Mouse (Mus musculus) adrenal gland, adult (tissue): ENCODE measurements around the gene Aph1c.
"Not testable (repeated sequence)": the region's sequence is repeated elsewhere in the genome, so short reads cannot be mapped to it uniquely, and the experiment has no call there.

Experiments used
- DNase-seq, 2 experiments: peaks; one replicate each; pipeline ENCODE4 v3.0.0; 2022 to 2023; ENCODE audit warnings: low spot score in 1 of 2; ENCODE audit not compliant: inconsistent age in 2 of 2

Gene Aph1c

DNA sequence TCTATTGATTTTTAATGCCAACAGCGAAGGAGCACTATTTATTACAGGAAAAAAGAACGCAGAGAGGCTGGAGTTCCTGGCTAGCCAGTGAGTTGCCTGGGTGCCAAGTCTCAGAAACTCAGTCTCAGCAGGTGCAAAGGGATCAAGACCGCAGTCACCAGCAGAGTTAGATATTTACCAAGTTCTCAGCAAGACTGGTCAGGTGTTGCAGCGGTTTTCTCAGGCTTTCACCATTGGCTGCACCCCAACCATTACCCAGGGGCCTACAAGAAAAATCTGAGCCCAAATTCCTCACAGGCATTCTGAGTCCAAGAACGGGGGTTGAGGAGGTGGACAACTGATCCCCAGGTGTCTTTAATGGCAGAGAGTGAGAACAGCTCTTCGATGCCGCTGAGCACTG lies 675 bp downstream of the Aph1c start:
- DNase-seq: peak in 1 of 2 experiments; percentile 27

DNA sequence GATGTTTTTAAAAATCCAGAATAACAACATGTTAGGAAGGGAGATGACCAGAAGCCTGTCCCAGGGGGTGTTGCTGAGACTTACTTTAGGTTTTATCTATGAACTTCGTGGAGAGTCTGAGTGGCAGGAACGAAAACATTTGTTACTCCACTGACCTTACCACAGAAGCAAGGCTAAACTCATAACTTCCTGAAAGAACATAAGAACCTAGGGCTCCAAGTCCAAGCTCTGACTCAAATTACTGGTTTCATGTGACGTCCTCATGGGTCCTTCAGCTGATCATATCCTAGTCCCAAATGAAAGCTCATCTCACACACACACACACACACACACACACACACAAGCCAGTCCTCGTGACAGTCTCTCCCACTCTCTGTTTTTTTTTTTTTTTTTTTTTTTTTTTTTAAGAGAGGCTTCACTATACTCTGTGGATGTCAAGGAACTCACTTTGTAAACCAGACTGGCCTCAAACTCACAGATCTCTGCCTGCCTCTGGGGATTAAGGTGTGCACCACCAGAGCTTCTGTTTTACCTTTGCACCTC lies 2.1 kb downstream of the Aph1c start:
- peak; percentile 27 to 71 for DNase-seq

DNA sequence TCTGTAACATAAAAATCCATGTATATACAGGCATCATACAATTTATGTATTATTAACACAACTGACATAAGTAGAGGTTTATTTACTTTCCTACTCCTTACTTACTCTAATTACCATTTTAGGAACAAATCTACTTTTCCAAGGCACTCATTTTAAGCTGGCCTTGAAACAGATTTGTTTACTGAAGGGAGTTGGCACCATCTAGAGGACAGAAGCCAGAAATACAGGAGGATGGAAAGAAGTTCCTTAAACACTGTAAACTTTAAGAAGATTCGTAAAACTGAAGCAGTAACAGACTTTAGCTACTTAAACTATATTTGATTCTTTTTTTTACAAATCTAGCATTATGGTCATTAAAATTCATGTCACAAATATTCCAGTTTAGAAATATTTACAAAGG lies 8.5 kb downstream of the Aph1c start:
- DNase-seq: peak in 1 of 2 experiments; percentile 70

DNA sequence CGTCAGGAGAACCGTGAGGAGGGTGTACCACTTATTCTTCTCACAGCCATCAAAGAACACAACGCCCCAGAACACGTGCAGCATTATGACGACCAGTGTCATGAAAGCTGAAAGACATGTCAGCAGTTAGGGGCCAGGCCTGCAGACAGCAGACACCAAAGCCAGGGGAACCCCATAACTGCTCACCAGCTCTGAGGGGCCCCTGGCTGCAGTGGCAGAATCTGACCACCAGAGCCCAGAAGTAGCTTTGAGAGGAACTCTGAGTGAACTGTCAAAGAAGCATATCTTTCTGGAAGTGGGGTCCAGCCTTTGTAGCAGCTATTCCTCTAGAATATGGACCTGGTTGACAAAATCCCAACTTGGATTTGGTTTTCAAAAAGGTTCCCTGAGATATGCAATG lies 12.3 kb downstream of the Aph1c start:
- DNase-seq: not testable (repeated sequence)

DNA sequence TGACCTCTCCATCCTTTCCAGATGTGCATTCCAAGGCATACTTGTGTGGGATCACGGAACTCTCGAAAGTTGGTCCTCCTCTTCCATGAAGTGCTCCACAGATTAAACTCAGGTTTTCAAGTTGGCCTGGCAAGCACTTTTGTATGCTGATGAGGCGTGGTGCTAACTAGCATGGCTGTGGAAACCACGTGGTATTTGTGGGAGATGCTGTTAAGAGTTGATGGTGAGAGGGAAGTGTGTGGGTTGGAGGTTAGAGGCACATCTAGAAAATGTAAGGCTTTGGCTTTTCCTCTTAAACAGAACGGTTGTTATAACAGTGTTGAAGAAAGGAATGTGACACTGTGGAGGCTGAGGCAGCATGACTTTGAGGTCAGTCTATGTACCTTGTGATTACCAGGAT lies 13.5 kb downstream of the Aph1c start:
- no peak for DNase-seq

DNA sequence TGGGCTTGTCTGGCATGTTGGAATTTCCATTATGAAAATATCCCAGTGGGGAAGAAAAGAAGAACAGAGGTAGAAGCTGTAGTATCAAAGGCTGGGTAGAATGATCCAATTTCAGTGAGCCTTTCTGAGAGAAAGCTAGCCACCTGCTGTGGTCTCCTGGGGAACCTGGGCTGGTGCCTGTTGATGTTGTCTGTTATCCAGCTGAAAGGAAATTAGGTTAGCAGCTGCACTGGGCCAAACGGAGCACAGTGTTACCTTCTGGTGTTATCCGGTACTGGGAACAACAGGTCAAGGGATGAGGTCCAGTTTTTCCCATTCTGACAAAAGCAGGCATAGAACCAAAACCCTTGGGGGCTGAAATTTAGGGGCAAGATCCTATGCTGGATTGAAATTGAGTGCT lies 21.1 kb downstream of the Aph1c start:
- DNase-seq: no peak

DNA sequence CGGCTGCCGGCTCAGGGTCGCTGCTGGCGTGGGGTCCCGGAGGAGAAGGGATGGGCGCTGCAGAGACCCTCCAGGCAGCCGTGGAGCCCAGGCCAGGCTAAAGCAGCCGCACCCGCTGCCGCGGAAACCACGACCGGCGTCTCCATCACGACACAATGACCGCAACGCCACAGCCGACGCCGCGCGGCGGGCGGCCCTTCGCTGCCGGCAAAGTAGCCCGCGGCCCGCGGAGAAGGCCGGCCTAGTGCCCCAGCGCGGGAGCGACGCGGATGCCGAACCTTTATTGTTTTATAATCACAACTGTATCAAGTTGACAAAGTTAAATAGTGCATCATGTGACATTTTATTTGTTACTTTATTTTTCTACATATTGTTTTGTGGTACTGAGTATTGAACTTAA lies 28.6 kb downstream of the Aph1c start:
- DNase-seq: not testable (repeated sequence)

DNA sequence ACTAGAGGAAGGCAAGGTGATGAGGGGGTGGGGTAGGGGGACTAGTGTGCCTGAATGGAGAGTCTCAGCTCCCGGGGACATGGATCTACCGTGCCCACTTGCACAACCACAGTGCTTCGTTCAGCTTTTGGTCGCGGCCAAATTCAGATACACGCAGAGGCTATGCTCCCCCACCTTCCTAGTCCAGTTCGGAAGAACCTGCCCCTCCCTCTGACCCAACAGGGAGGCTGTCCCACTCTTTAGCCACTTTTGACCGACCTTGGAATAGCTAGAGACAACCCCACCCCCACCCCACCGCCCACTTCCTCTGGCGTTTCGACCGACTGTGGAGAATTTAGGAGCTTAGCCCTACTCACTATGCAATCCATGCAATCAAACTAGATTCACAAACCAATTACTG lies 32.6 kb downstream of the Aph1c start:
- DNase-seq: no peak

DNA sequence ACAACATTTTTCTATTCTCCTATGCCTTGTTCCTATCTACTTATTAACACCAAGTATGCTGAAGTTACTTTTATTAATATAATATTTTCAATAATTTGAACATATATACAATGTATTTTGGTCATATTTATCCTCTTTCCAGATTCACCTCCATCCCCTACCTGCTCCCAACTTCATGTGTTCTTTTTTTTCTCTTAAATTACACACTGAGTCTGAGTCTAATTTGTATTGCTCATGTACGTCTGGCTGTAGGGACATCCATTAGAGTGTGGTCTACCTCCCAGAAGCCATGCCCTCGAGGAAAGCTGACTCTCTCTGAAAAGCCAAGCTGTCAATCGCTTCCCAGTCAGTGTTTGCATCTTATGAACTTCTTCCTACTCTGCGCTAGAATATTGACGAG lies 37.8 kb downstream of the Aph1c start, which contains the start of gene Gm10647:
Gene Gm10647 (plus strand): TSS at position 301 of the 400 bp plus-strand sequence.
- no peak for DNase-seq

DNA sequence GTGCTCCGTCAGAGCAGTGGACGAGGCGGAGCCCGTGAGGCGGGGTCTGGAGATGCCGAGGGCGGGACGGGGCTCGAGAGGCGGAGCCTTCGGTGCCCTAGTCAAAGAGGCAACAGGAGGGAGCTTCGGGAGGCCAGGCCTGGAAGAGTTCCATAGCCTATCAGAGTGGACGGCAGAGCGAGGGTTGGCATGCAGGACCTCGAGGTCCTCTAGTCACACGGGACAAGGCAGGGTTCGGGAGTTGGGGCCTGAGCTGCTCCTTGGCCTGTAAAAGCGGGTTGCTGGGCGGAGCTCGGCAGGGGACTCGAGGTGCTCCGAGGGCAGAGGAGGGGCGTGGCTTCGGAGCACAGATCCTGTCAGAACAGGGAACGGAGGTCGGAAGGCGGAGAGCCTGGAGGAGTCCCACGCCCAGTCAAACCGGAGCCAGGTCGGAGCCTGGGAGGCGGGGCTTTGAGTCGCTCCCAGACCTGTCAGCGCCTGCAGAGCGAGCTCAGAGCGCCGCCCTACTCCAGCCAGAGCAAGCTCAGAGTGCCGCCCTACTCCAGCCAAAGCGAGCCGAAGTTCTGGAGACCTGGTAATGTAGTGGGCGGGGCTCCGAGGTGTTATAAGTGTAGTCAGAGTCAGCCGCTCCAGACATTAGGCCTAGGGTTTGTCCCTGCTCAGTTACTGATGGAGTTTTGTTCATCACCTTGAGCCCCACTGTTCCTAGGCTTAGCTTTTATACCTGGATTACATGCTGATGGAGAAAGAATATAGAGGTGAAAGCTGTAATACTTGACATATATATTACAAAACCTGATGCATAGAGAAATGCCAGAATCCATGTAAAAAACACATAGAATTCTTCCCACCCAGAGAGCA lies 38.8 kb downstream of the Aph1c start, which contains the start of gene Aph1b:
Gene Aph1b (minus strand): TSS at position 27 of the 861 bp plus-strand sequence.
- peak; percentile 99 for DNase-seq

DNA sequence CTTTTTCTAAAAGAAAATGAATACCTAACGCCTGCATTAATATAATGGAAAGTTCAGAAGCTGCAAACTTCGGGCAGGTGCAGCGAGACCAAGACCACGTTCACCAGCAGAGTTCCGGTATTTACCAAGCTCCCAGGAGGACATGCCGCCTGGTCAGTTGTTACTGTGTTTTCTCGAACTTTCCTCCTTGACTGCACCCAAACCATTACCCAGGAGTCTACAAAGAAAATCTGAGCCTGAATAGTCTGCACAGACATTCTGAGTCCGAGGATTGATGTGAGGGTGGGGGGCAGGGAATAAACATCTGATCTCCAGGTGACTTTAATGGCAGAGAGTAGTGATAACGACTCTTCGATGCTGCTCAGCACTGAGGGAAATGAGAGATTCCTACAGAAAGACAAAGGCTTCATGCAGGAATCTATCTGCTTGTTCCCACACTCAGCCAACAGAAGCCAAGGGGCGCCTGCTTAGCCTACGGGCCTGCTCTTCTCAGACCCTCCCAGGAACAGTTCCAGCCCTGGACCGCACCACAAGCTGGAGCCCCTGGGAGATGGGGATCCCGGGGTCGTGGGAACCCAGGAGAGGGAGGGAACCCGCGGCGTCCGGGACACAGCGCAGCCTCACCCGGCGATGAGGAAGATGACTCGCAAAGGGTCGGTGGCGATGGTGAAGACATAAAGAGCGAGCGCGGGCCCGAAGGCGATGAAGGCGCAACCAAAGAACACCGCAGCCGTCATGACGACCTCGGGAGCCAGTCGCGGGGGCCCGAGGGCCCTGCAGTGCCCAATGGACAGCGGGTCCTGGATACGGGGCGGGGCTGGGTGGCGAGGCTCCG lies 39.7 kb downstream of the Aph1c start:
- DNase-seq: peak in 1 of 2 experiments; percentile 54

DNA sequence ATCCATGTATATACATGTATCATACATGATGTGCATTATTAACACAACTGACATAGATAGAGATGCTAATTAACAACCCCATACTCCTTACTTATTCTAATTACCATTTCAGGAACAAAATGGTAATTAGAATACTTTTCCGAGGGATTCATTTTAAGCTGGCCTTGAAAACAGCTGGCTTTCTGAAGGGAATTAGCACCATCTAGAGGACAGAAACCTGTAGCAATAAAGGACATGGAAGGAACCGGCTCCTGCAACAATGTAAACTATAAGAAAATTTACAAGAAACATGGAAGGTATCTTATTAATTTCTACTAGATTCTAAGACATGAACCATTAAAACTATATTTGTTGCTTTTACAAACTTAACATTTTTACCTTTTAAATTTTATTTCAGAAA lies 46.7 kb downstream of the Aph1c start:
- peak in 1 of 2 experiments; percentile 72 for DNase-seq

DNA sequence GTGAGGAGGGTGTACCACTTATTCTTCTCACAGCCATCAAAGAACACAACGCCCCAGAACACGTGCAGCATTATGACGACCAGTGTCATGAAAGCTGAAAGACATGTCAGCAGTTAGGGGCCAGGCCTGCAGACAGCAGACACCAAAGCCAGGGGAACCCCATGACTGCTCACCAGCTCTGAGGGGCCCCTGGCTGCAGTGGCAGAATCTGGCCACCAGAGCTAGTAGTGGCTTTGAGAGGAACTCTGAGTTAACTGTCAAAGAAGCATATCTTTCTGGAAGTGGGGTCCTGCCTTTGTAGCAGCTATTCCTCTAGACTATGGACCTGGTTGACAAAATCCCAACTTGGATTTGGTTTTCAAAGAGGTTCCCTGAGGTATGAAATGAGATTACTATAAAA lies 50.0 kb downstream of the Aph1c start:
- DNase-seq: not testable (repeated sequence)

DNA sequence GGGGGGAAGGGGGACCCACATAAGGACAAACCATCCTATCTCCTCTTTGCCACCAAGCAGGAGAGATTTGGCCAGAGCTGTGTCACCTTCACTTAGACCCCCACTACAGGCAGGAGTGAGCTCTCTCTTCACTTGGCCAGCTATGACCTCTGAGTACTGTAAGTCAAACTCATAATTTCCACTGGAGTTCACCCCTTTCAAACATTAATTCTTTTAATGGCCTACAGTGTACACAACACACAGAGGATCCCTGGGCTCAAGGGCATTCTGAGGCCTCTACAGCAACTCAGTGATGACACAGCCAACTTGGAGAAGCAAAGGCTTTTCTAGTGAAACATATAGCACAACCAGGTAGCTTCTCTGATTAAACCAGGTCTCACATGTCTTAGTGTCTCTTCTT lies 63.8 kb downstream of the Aph1c start:
- DNase-seq: no peak

DNA sequence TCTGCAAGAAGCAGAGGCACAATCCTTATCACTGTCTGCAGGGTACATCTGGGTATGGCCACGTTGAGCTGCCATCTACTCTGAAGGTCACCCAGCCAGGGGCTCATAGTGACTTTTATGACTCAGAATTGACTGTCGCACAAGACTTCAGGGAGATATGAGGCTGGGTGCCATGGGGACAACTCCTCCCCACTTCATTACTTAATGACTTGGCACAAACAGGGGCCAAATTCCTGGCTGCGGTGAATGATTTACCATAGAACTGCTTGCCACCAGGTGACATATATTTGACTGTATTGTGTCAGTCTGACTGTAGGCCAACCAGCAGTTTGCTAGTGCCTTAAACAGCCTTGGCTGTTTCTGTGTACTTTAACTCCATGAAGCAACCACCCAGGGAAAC lies 65.3 kb downstream of the Aph1c start:
- peak; percentile 78 to 83 for DNase-seq

DNA sequence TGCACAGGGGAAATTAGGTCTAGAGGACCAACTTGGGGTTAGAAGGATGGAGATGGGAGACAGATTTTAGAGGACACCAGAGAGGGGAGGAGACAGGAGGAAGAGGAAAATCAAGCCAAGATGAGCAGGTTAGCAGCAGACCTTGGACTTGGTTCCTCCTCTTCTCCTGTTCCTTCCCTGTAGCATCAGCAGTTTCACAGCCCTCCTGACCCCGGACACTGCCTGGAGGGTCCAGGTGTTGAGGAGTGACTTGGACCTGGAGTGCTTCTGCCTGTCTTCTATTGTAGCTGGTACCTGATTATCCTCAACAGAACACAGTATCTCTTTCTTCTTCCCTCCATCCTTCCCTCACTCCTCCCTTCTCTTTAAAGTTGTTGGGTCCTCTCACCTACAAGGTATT lies 65.8 kb downstream of the Aph1c start:
- DNase-seq: no peak
